Mouse (Mus musculus): Measurements from ENCODE around the gene Ifit1bl1.
"Not testable (repeated sequence)": the region's sequence is repeated elsewhere in the genome, so short reads cannot be mapped to it uniquely, and the experiment has no call there.

The Ifit1bl1 gene

DNA sequence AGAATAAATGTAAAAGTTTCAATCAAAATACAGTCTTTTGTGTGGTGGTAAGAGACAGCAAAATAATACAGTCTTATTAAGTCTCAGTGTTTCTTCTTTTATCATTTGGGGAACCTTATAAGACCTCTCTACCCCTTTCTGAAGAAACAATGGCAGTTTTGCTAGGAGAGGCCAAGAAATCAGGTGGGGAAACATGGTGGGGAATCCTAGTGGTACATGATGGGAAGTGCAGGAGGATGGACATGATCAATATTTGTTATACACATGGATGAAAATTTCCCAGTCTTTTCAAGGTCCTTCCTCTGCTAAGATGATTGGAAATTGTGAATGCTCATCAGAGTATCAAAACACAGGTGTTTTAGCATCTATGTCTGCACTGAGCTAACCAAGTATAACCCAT is 12.8 kb downstream of the Ifit1bl1 start:
- peak; percentile 27 for DNase-seq (ENCODE audit: low read depth, low spot score)

DNA sequence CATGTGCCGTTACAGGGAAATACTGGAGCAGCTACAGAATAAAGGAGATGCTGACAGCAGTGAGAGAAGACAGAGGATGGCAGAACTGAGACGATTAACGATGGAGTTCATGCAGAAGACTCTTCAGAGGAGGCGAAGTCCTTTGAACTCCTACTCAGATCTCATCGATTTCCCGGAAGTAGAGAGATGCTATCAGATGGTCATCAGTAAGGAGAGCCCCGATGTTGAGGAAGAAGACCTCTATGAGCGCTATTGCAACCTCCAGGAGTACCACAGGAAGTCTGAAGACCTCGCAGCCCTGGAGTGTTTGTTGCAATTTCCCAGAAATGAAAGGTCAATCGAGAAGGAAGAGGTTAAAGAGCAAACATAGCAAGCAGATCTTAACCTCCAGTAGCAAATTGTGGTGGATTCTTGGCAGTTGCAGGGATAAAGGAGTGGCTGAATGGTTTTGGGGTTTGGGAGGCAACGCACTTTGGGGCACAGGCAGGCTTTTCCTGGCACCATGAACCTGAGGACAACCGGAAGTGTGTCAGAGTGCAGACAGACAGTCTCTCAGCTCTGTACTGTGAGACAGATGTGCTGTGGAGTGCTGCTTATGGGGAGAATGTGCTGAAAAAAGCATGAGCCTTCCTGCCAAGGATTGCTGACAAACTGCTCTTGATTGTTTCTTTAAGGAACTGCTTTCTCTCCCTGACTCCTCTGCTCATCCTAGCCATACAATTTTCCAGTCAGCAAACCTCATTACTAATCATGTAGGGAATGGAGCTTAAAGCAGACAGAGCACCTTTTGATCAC is 13.7 kb downstream of the Ifit1bl1 start:
- DNase-seq (ENCODE audit: low read depth, low spot score) = peak; percentile 61

- DNase-seq (ENCODE audit: low read depth, low spot score) = peak; percentile 35
Observed at GRCm38 (mm10) chr19:34585740-34586458, 15.9 kb downstream of the Ifit1bl1 start.

DNA sequence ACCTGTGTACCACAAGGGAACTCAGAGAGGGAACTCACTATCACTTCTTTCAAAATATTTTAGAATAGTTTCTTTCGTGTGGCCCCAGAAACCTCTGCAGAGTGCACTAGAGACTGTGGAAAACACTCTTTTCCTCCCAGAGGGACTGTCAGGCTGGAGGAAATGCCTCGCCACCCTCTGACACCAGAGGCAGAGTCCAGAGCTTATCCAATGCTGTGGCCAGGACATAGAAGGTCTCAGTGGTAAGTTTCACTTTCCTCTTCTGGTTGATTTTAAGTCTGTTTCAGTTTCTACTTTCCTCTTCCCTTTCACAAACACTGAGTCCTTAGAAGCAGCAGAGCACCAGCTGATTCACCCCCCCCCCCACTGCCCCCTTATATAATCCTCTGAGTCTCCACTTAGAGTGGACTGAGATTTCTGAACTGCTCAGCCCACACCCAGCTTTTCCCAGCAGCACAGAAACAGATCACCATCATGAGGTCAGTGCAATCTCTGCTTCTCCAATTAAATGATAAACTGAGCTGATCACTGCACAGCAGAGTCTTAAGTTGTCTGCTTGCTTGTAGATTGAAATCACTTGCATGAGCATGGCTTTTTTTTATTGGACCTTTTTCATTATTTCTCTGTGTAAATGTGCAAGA is 18.5 kb downstream of the Ifit1bl1 start, which contains the start of gene Ifit3:
TSS of gene Ifit3 (plus strand) at position 406 of the 641 bp plus-strand sequence.
- not testable (repeated sequence) for DNase-seq (ENCODE audit: low read depth, low spot score)

DNA sequence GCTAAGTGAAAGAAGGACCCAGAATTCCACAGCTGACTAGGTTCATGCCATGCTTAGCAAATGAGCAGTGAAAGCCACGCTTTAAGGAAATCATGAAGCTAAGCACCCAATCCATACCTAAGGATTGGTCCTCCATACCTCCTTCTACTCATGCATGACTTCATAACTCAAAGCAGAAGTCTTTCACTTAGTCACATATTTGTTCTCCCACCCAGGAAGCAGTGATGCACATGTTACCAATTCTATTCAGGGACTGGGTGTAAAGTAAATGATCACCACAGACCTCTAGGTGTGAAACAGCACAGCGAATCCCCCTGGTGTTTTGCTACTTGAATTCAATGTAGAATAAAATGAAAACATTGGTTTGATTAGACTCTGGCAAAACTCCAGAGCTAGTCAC is 19.1 kb downstream of the Ifit1bl1 start:
- not testable (repeated sequence) for DNase-seq (ENCODE audit: low read depth, low spot score)

DNA sequence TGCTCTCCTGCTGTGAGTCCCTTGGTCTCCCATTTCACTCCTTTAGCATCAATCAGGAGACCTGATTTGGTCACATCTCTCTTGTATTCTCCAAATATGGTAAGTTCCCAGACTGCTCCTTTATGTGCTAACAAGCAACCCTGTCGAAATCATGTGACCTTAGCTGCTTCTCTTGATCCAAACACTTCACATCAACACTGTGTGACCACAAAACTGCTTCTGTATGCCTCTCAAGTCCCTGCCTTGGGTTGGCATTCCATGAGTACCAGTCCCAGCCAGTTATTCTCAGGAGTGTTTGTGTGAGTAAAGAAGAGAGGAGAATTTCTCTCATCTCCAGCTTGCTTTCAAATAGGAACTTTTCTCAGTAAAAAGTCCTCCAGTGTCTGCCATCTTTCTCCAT is 24.6 kb downstream of the Ifit1bl1 start:
- DNase-seq (ENCODE audit: low read depth, low spot score) = no peak

- DNase-seq (ENCODE audit: low read depth, low spot score) = no peak
Observed at GRCm38 (mm10) chr19:34573650-34574049, 28.1 kb downstream of the Ifit1bl1 start.

DNA sequence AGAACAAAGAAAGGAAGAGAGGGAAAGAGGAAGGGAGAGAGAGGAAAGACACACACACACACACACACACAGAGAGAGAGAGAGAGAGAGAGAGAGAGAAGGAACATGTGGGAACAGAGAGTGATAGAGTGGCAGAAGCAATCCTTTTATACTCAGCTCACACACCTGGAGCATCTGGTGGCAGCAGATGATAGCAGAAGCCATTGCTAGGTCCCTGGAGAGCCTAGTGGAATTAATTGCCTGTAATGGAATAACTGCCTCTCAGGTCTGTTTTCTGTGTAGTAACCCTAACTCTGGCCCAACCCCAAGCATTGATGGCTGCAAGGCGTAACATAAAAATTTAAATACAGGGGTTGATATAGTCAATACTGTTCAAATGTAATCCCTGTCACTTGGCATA is 30.7 kb downstream of the Ifit1bl1 start:
- DNase-seq (ENCODE audit: low read depth, low spot score) = no peak

GRCm38 (mm10) chr19:34569896-34570476 is 31.8 kb downstream of the Ifit1bl1 start:
- DNase-seq (ENCODE audit: low read depth, low spot score) = no peak

GRCm38 (mm10) chr19:34568988-34569895 is 32.5 kb downstream of the Ifit1bl1 start:
- DNase-seq (ENCODE audit: low read depth, low spot score) = no peak

GRCm38 (mm10) chr19:34566178-34566784 is 35.5 kb downstream of the Ifit1bl1 start:
- DNase-seq (ENCODE audit: low read depth, low spot score) = no peak

DNA sequence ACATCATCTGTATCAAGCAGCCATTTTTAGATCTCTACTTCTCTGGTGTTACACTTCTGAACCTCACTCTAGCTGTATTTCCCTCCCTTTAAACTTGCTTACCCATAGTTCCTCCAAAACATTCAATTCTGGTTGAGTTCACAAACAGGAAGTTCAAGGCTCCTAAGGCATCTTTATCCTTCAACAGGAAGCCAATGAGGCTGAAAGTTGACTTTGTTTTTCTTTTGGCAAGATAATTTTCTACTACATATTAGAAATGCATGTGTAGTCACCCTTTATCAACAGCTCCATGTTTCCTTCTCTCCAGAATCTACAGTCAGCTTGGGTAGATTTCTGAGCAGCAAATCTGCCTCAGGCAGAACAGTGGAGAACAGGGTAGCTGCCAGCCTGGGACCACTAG is 39.2 kb downstream of the Ifit1bl1 start:
- no peak for DNase-seq (ENCODE audit: low read depth, low spot score)

GRCm38 (mm10) chr19:34556621-34557020 is 45.1 kb downstream of the Ifit1bl1 start:
- no peak for DNase-seq (ENCODE audit: low read depth, low spot score)

- no peak for DNase-seq (ENCODE audit: low read depth, low spot score)
Observed at GRCm38 (mm10) chr19:34554061-34554460, 47.7 kb downstream of the Ifit1bl1 start.

GRCm38 (mm10) chr19:34553522-34553921 is 48.2 kb downstream of the Ifit1bl1 start:
- DNase-seq (ENCODE audit: low read depth, low spot score) = no peak

DNA sequence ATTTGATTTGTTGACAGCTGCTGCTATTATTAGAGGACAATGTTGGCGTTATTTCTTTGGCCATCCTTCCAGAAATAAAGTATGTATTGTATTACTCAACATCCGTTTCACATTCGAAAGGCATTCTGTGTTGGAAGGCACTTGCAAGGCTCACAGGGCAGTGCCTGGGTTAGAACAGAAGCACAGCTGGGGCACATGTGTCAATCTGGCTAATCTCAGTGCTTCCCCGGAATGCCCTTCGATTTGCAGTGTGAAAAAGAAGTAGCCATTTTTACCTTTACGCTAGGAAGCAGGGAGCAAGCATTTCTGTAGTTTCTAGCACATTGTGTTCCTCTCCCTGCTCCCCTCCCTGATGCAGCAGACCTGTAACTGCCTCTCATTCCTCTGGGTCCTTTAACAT is 48.7 kb downstream of the Ifit1bl1 start:
- DNase-seq (ENCODE audit: low read depth, low spot score) = no peak

- DNase-seq (ENCODE audit: low read depth, low spot score) = no peak
Observed at GRCm38 (mm10) chr19:34551981-34552380, 49.8 kb downstream of the Ifit1bl1 start.

GRCm38 (mm10) chr19:34550534-34551223 is 51.1 kb downstream of the Ifit1bl1 start, which contains the start of gene Ifit2:
Ifit2 (plus strand) TSS chr19:34550694.
- peak; percentile 88 for DNase-seq (ENCODE audit: low read depth, low spot score)

DNA sequence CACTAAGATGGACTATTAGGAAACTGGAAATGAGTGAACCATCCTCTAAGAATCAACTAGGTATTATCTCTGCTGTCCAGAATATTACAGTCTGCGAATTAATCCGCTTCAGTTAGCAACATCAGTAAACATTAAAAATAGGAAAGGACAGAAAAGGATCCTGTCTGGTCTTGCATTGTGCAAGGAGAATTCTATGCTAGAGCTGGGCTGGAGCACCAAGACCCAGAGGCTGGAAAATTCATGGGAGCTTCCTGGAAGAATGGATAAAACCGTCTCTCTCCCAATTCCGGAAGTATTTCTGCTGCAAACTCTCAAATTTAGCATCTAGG is 51.6 kb downstream of the Ifit1bl1 start:
- DNase-seq (ENCODE audit: low read depth, low spot score) = no peak

GRCm38 (mm10) chr19:34547976-34548375 is 53.8 kb downstream of the Ifit1bl1 start:
- DNase-seq (ENCODE audit: low read depth, low spot score) = peak; percentile 94

All from CD4-positive, CD25-positive, alpha-beta regulatory T cell, adult 2 months (primary cell).